Mouse (Mus musculus): ENCODE measurements at regions not wholly inside any gene's neighbourhood (a gene's known extent, or its start where the extent isn't known, plus 50 kb on each side); places are given as distances from the start of the nearest gene placed in this dataset.

- no peak for ATAC-seq (ENCODE audit: insufficient number of reproducible peaks, insufficient read depth, low FRiP score, low TSS enrichment)
- no peaks in the 10 kb centered on the region for H3K36me3 ChIP-seq
- no peak overlapping the region for H3K4me2 ChIP-seq (replicated peaks)
- H3K4me3 ChIP-seq: no peak overlapping the region
- no peak overlapping the region for H3K27ac ChIP-seq
- no peak overlapping the region for H3K9ac ChIP-seq
- 78% methylated on average over 2 of the region's 2 CpGs for whole genome bisulfite sequencing
- H3K9me3 ChIP-seq: no peaks in the 10 kb centered on the region
- no peaks in the 10 kb centered on the region for H3K4me1 ChIP-seq
- H3K27me3 ChIP-seq: no peaks in the 10 kb centered on the region
Measured at GRCm38 (mm10) chr17:13562974-13563373, 197.4 kb upstream of the Afdn start.

- no peaks in the 10 kb centered on the region for H3K27me3 ChIP-seq
- no peaks in the 10 kb centered on the region for H3K36me3 ChIP-seq
- no peak overlapping the region for H3K9ac ChIP-seq
- ATAC-seq (ENCODE audit: insufficient number of reproducible peaks, insufficient read depth, low FRiP score, low TSS enrichment): no peak
- 91% methylated on average over 7 of the region's 7 CpGs for WGBS
- H3K27ac ChIP-seq: no peak overlapping the region
- H3K9me3 ChIP-seq: no peaks in the 10 kb centered on the region
- H3K4me1 ChIP-seq: no peaks in the 10 kb centered on the region
- H3K4me2 ChIP-seq (replicated peaks): no peak overlapping the region
- H3K4me3 ChIP-seq: no peak overlapping the region
Measured at GRCm38 (mm10) chr17:13564800-13565199, 195.5 kb upstream of the Afdn start.

- Histone ChIP-seq H3K27me3 (no peaks in the 10 kb centered on the region), H3K9ac (no peak overlapping the region), H3K4me2 (replicated peaks) (no peak overlapping the region), H3K36me3 (no peaks in the 10 kb centered on the region), H3K4me1 (no peaks in the 10 kb centered on the region), H3K4me3 (no peak overlapping the region), H3K9me3 (no peaks in the 10 kb centered on the region), H3K27ac (no peak overlapping the region)
- ATAC-seq (ENCODE audit: insufficient number of reproducible peaks, insufficient read depth, low FRiP score, low TSS enrichment): no peak
- 76% methylated on average over 7 of the region's 7 CpGs for WGBS
Measured at GRCm38 (mm10) chr17:13566680-13567079, 193.7 kb upstream of the Afdn start.

GRCm38 (mm10) chr17:13567183-13567582 is 193.2 kb upstream of the Afdn start:
- Histone ChIP-seq H3K4me3 (no peak overlapping the region), H3K9ac (no peak overlapping the region), H3K36me3 (no peaks in the 10 kb centered on the region), H3K27me3 (no peaks in the 10 kb centered on the region), H3K4me2 (replicated peaks) (no peak overlapping the region), H3K27ac (no peak overlapping the region), H3K9me3 (no peaks in the 10 kb centered on the region), H3K4me1 (no peaks in the 10 kb centered on the region)
- 78% methylated on average over 3 of the region's 3 CpGs for WGBS
- no peak for ATAC-seq (ENCODE audit: insufficient number of reproducible peaks, insufficient read depth, low FRiP score, low TSS enrichment)

GRCm38 (mm10) chr17:13570796-13571195 is 189.5 kb upstream of the Afdn start:
- Histone ChIP-seq H3K36me3 (no peaks in the 10 kb centered on the region), H3K27me3 (no peaks in the 10 kb centered on the region), H3K4me3 (no peak overlapping the region), H3K9me3 (no peaks in the 10 kb centered on the region), H3K9ac (no peak overlapping the region), H3K4me2 (replicated peaks) (no peak overlapping the region), H3K27ac (no peak overlapping the region), H3K4me1 (0 out of 2 replicates have a peak, but pooled peaks cover 3% of the 10 kb centered on the region)
- no peak for ATAC-seq (ENCODE audit: insufficient number of reproducible peaks, insufficient read depth, low FRiP score, low TSS enrichment)
- whole genome bisulfite sequencing: 83% methylated on average over 5 of the region's 5 CpGs

- Histone ChIP-seq H3K4me1 (0 out of 2 replicates have a peak, but pooled peaks cover 3% of the 10 kb centered on the region), H3K27ac (no peak overlapping the region)
Measured at GRCm38 (mm10) chr17:13572204-13572833, 188.0 kb upstream of the Afdn start.

GRCm38 (mm10) chr17:13573036-13573435 is 187.3 kb upstream of the Afdn start:
- Histone ChIP-seq H3K9ac (no peak overlapping the region), H3K9me3 (no peaks in the 10 kb centered on the region), H3K4me1 (0 out of 2 replicates have a peak, but pooled peaks cover 3% of the 10 kb centered on the region), H3K4me2 (replicated peaks) (no peak overlapping the region), H3K27me3 (no peaks in the 10 kb centered on the region), H3K36me3 (no peaks in the 10 kb centered on the region), H3K4me3 (no peak overlapping the region), H3K27ac (no peak overlapping the region)
- no peak for ATAC-seq (ENCODE audit: insufficient number of reproducible peaks, insufficient read depth, low FRiP score, low TSS enrichment)
- WGBS: 60% methylated on average over 9 of the region's 9 CpGs

More at GRCm38 (mm10) chr17:13572204-13572833, 188.0 kb upstream of the Afdn start:
- no peaks in the 10 kb centered on the region for H3K27me3 ChIP-seq
- no peak overlapping the region for H3K4me3 ChIP-seq
- H3K36me3 ChIP-seq: no peaks in the 10 kb centered on the region
- no peaks in the 10 kb centered on the region for H3K9me3 ChIP-seq
- no peak overlapping the region for H3K9ac ChIP-seq
- WGBS: 72% methylated on average over 8 of the region's 8 CpGs
- no peak for ATAC-seq (ENCODE audit: insufficient number of reproducible peaks, insufficient read depth, low FRiP score, low TSS enrichment)
- no peak overlapping the region for H3K4me2 ChIP-seq (replicated peaks)

GRCm38 (mm10) chr17:13574122-13574521 is 186.2 kb upstream of the Afdn start:
- no peak overlapping the region for H3K4me2 ChIP-seq (replicated peaks)
- H3K36me3 ChIP-seq: no peaks in the 10 kb centered on the region
- no peak overlapping the region for H3K27ac ChIP-seq

GRCm38 (mm10) chr17:13574682-13575444 is 185.5 kb upstream of the Afdn start:
- Histone ChIP-seq H3K36me3 (no peaks in the 10 kb centered on the region), H3K4me2 (replicated peaks) (no peak overlapping the region), H3K4me3 (no peak overlapping the region), H3K27ac (0 out of 2 replicates have a peak overlapping the region, but pooled peaks have one; percentile 18), H3K9ac (no peak overlapping the region), H3K4me1 (0 out of 2 replicates have a peak, but pooled peaks cover 3% of the 10 kb centered on the region), H3K27me3 (no peaks in the 10 kb centered on the region), H3K9me3 (no peaks in the 10 kb centered on the region)
- whole genome bisulfite sequencing: 58% methylated on average over 13 of the region's 13 CpGs
- ATAC-seq (ENCODE audit: insufficient number of reproducible peaks, insufficient read depth, low FRiP score, low TSS enrichment): no peak

More at GRCm38 (mm10) chr17:13574122-13574521, 186.2 kb upstream of the Afdn start:
- no peak for ATAC-seq (ENCODE audit: insufficient number of reproducible peaks, insufficient read depth, low FRiP score, low TSS enrichment)
- Histone ChIP-seq H3K9me3 (no peaks in the 10 kb centered on the region), H3K9ac (no peak overlapping the region), H3K4me1 (0 out of 2 replicates have a peak, but pooled peaks cover 3% of the 10 kb centered on the region), H3K27me3 (no peaks in the 10 kb centered on the region), H3K4me3 (no peak overlapping the region)
- 58% methylated on average over 1 of the region's 1 CpGs for WGBS

- no peak overlapping the region for H3K4me3 ChIP-seq
- WGBS: 78% methylated on average over 3 of the region's 3 CpGs
- H3K9me3 ChIP-seq: no peaks in the 10 kb centered on the region
- H3K4me2 ChIP-seq (replicated peaks): no peak overlapping the region
- 0 out of 2 replicates have a peak, but pooled peaks cover 3% of the 10 kb centered on the region for H3K4me1 ChIP-seq
- no peak overlapping the region for H3K27ac ChIP-seq
- H3K9ac ChIP-seq: no peak overlapping the region
- H3K36me3 ChIP-seq: no peaks in the 10 kb centered on the region
- no peak for ATAC-seq (ENCODE audit: insufficient number of reproducible peaks, insufficient read depth, low FRiP score, low TSS enrichment)
- H3K27me3 ChIP-seq: no peaks in the 10 kb centered on the region
Measured at GRCm38 (mm10) chr17:13577798-13578197, 182.5 kb upstream of the Afdn start.

- H3K4me2 ChIP-seq (replicated peaks): no peak overlapping the region
- no peaks in the 10 kb centered on the region for H3K27me3 ChIP-seq
- no peak overlapping the region for H3K4me3 ChIP-seq
- no peak overlapping the region for H3K9ac ChIP-seq
- 63% methylated on average over 5 of the region's 5 CpGs for WGBS
- no peak for ATAC-seq (ENCODE audit: insufficient number of reproducible peaks, insufficient read depth, low FRiP score, low TSS enrichment)
- no peak overlapping the region for H3K27ac ChIP-seq
- no peaks in the 10 kb centered on the region for H3K4me1 ChIP-seq
- H3K36me3 ChIP-seq: no peaks in the 10 kb centered on the region
- H3K9me3 ChIP-seq: no peaks in the 10 kb centered on the region
Measured at GRCm38 (mm10) chr17:13581214-13581920, 179.0 kb upstream of the Afdn start.

Data from embryonic facial prominence, embryonic 12.5 days (tissue).